Mouse (Mus musculus): ENCODE data around the gene Gstm7. TPM values are rescaled to one million over a fixed set of nuclear protein-coding genes. Genes with fewer than 3 reads are reported as not detected.
A peak's percentile ranks its signal among the peaks of the same experiment; 100 is the strongest.
"Not testable (repeated sequence)": the region's sequence is repeated elsewhere in the genome, so short reads cannot be mapped to it uniquely, and the experiment has no call there.

Gstm7 gene
- polyA plus RNA-seq, 1 experiment from 2014 or later, result 11.9 TPM

- no peak overlapping the region for H3K9ac ChIP-seq
- no peak overlapping the region for H3K4me3 ChIP-seq
- no peak overlapping the region for H3K4me2 ChIP-seq
- no peaks in the 10 kb centered on the region for H3K27me3 ChIP-seq
- 83% methylated on average over 5 of the region's 5 CpGs for WGBS
- no peak for ATAC-seq (ENCODE audit: insufficient number of reproducible peaks, low FRiP score, low TSS enrichment, low read depth)
- no peak overlapping the region for H3K27ac ChIP-seq
- H3K36me3 ChIP-seq, result no peaks in the 10 kb centered on the region
- H3K4me1 ChIP-seq, result 0 out of 2 replicates have a peak, but pooled peaks cover 5% of the 10 kb centered on the region
- H3K9me3 ChIP-seq, result no peaks in the 10 kb centered on the region
Observed at GRCm38 (mm10) chr3:107953906-107954305, 22.3 kb upstream of the Gstm7 start.

GRCm38 (mm10) chr3:107953328-107953755 is 21.7 kb upstream of the Gstm7 start:
- no peak overlapping the region for H3K27ac ChIP-seq
- no peaks in the 10 kb centered on the region for H3K9me3 ChIP-seq
- ATAC-seq (ENCODE audit: insufficient number of reproducible peaks, low FRiP score, low TSS enrichment, low read depth), result no peak
- no peaks in the 10 kb centered on the region for H3K27me3 ChIP-seq
- no peak overlapping the region for H3K4me2 ChIP-seq
- H3K9ac ChIP-seq, result no peak overlapping the region
- 25% methylated on average over 6 of the region's 6 CpGs for WGBS
- H3K4me1 ChIP-seq, result 0 out of 2 replicates have a peak, but pooled peaks cover 5% of the 10 kb centered on the region
- no peak overlapping the region for H3K4me3 ChIP-seq
- H3K36me3 ChIP-seq, result no peaks in the 10 kb centered on the region

GRCm38 (mm10) chr3:107950531-107950930 is 18.9 kb upstream of the Gstm7 start:
- H3K4me1 ChIP-seq, result 0 out of 2 replicates have a peak, but pooled peaks cover 5% of the 10 kb centered on the region
- H3K27me3 ChIP-seq, result no peaks in the 10 kb centered on the region
- no peak for ATAC-seq (ENCODE audit: insufficient number of reproducible peaks, low FRiP score, low TSS enrichment, low read depth)
- WGBS, result 81% methylated on average over 11 of the region's 11 CpGs
- no peaks in the 10 kb centered on the region for H3K36me3 ChIP-seq
- no peak overlapping the region for H3K4me3 ChIP-seq
- no peaks in the 10 kb centered on the region for H3K9me3 ChIP-seq
- H3K9ac ChIP-seq, result no peak overlapping the region
- H3K4me2 ChIP-seq, result no peak overlapping the region
- H3K27ac ChIP-seq, result no peak overlapping the region

- H3K27ac ChIP-seq; H3K9me3 ChIP-seq; ATAC-seq (ENCODE audit: insufficient number of reproducible peaks, low FRiP score, low TSS enrichment, low read depth); H3K4me3 ChIP-seq; H3K9ac ChIP-seq; H3K4me2 ChIP-seq; H3K36me3 ChIP-seq; H3K4me1 ChIP-seq; H3K27me3 ChIP-seq: not testable (repeated sequence)
- WGBS, result 92% methylated on average over 1 of the region's 1 CpGs
Observed at GRCm38 (mm10) chr3:107949461-107949860, 17.8 kb upstream of the Gstm7 start.

- Histone ChIP-seq H3K9ac (no peak overlapping the region), H3K36me3 (no peaks in the 10 kb centered on the region), H3K4me3 (no peak overlapping the region), H3K4me1 (peaks cover 7% of the 10 kb centered on the region; the same call in 1 of the 2 replicates), H3K27me3 (no peaks in the 10 kb centered on the region), H3K4me2 (no peak overlapping the region), H3K9me3 (no peaks in the 10 kb centered on the region), H3K27ac (no peak overlapping the region)
- no peak for ATAC-seq (ENCODE audit: insufficient number of reproducible peaks, low FRiP score, low TSS enrichment, low read depth)
- WGBS, result 59% methylated on average over 4 of the region's 4 CpGs
Observed at GRCm38 (mm10) chr3:107945729-107946128, 14.1 kb upstream of the Gstm7 start.

GRCm38 (mm10) chr3:107943239-107943990 is 11.8 kb upstream of the Gstm7 start, which contains the start of gene Gstm6:
Gene Gstm6, minus strand, starts transcription at chr3:107943749.
- Histone ChIP-seq H3K9ac (no peak within 1 kb of the TSS), H3K4me1 (peaks cover 9% of the 10 kb centered on the region; the same call in 1 of the 2 replicates), H3K36me3 (no peaks in the 10 kb centered on the region), H3K4me3 (peak within 1 kb of the TSS; percentile 27), H3K27ac (no peak within 1 kb of the TSS), H3K27me3 (no peaks in the 10 kb centered on the region), H3K9me3 (no peaks in the 10 kb centered on the region), H3K4me2 (peak within 1 kb of the TSS; percentile 41)
- WGBS, result 14% methylated on average over 20 of the region's 20 CpGs
- ATAC-seq (ENCODE audit: insufficient number of reproducible peaks, low FRiP score, low TSS enrichment, low read depth), result peak; percentile 16; the same call in 1 of the 2 replicates

- Histone ChIP-seq H3K27me3 (no peaks in the 10 kb centered on the region), H3K4me2 (no peak overlapping the region), H3K4me1 (peaks cover 9% of the 10 kb centered on the region; the same call in 1 of the 2 replicates), H3K4me3 (no peak overlapping the region), H3K9ac (no peak overlapping the region), H3K27ac (no peak overlapping the region), H3K36me3 (no peaks in the 10 kb centered on the region), H3K9me3 (no peaks in the 10 kb centered on the region)
- 67% methylated on average over 4 of the region's 4 CpGs for WGBS
- ATAC-seq (ENCODE audit: insufficient number of reproducible peaks, low FRiP score, low TSS enrichment, low read depth), result no peak
Observed at GRCm38 (mm10) chr3:107941261-107941660, 9.6 kb upstream of the Gstm7 start.

- no peak for ATAC-seq (ENCODE audit: insufficient number of reproducible peaks, low FRiP score, low TSS enrichment, low read depth)
- Histone ChIP-seq H3K4me3 (no peak overlapping the region), H3K9ac (no peak overlapping the region), H3K36me3 (no peaks in the 10 kb centered on the region), H3K27ac (no peak overlapping the region), H3K9me3 (no peaks in the 10 kb centered on the region), H3K4me1 (peaks cover 9% of the 10 kb centered on the region; the same call in 1 of the 2 replicates), H3K27me3 (no peaks in the 10 kb centered on the region), H3K4me2 (no peak overlapping the region)
- 62% methylated on average over 7 of the region's 7 CpGs for WGBS
Observed at GRCm38 (mm10) chr3:107940524-107940923, 8.9 kb upstream of the Gstm7 start.

GRCm38 (mm10) chr3:107939830-107940229 is 8.2 kb upstream of the Gstm7 start:
- Histone ChIP-seq H3K4me3 (no peak overlapping the region), H3K9ac (no peak overlapping the region), H3K9me3 (no peaks in the 10 kb centered on the region), H3K4me2 (no peak overlapping the region), H3K27me3 (no peaks in the 10 kb centered on the region), H3K4me1 (peaks cover 9% of the 10 kb centered on the region; the same call in 1 of the 2 replicates), H3K27ac (no peak overlapping the region), H3K36me3 (no peaks in the 10 kb centered on the region)
- ATAC-seq (ENCODE audit: insufficient number of reproducible peaks, low FRiP score, low TSS enrichment, low read depth), result no peak
- WGBS, result 76% methylated on average over 4 of the region's 4 CpGs

- WGBS, result 32% methylated on average over 3 of the region's 3 CpGs
- no peaks in the 10 kb centered on the region for H3K36me3 ChIP-seq
- no peaks in the 10 kb centered on the region for H3K27me3 ChIP-seq
- no peak overlapping the region for H3K9ac ChIP-seq
- no peak overlapping the region for H3K4me3 ChIP-seq
- no peak overlapping the region for H3K4me2 ChIP-seq
- peaks cover 9% of the 10 kb centered on the region; the same call in 1 of the 2 replicates for H3K4me1 ChIP-seq
- 0 out of 2 replicates have a peak, but pooled peaks have one; percentile 15 for ATAC-seq (ENCODE audit: insufficient number of reproducible peaks, low FRiP score, low TSS enrichment, low read depth)
- no peak overlapping the region for H3K27ac ChIP-seq
- H3K9me3 ChIP-seq, result no peaks in the 10 kb centered on the region
Observed at GRCm38 (mm10) chr3:107939403-107939802, 7.8 kb upstream of the Gstm7 start.

- no peak overlapping the region for H3K9ac ChIP-seq
- peaks cover 9% of the 10 kb centered on the region; the same call in 1 of the 2 replicates for H3K4me1 ChIP-seq
- no peak overlapping the region for H3K4me3 ChIP-seq
- no peak for ATAC-seq (ENCODE audit: insufficient number of reproducible peaks, low FRiP score, low TSS enrichment, low read depth)
- no peak overlapping the region for H3K27ac ChIP-seq
- H3K36me3 ChIP-seq, result no peaks in the 10 kb centered on the region
- 56% methylated on average over 3 of the region's 3 CpGs for WGBS
- no peaks in the 10 kb centered on the region for H3K27me3 ChIP-seq
- no peak overlapping the region for H3K4me2 ChIP-seq
- H3K9me3 ChIP-seq, result no peaks in the 10 kb centered on the region
Observed at GRCm38 (mm10) chr3:107935888-107936287, 4.3 kb upstream of the Gstm7 start.

- Histone ChIP-seq H3K9ac (no peak overlapping the region), H3K9me3 (no peaks in the 10 kb centered on the region), H3K4me1 (peaks cover 9% of the 10 kb centered on the region; the same call in 1 of the 2 replicates), H3K27me3 (no peaks in the 10 kb centered on the region), H3K4me3 (no peak overlapping the region), H3K36me3 (no peaks in the 10 kb centered on the region), H3K27ac (no peak overlapping the region), H3K4me2 (no peak overlapping the region)
- WGBS, result 85% methylated on average over 3 of the region's 3 CpGs
- ATAC-seq (ENCODE audit: insufficient number of reproducible peaks, low FRiP score, low TSS enrichment, low read depth), result no peak
Observed at GRCm38 (mm10) chr3:107935268-107935667, 3.7 kb upstream of the Gstm7 start.

All from limb, embryonic 15.5 days (tissue).